Mouse (Mus musculus) kidney, postnatal 25 days (tissue): Measurements from ENCODE around the gene Rnf40.

Source experiments
- DNase-seq, 2 experiments: peaks; one replicate each; pipeline ENCODE4 v3.0.0; 2021; ENCODE audit warnings: mixed read lengths in 2 of 2

Rnf40 gene

GRCm38 (mm10) chr7:127651624-127652023, 63.1 kb downstream of the Rnf40 start:
- DNase-seq = peak in 1 of 2 experiments; percentile 33

GRCm38 (mm10) chr7:127652050-127652449, 63.5 kb downstream of the Rnf40 start:
- DNase-seq = peak; percentile 57 to 71

- DNase-seq = peak in 1 of 2 experiments; percentile 19
Measured at GRCm38 (mm10) chr7:127654318-127654717, 65.8 kb downstream of the Rnf40 start.
